Mouse (Mus musculus) NIH3T3 (cell line): ENCODE results near the gene 1110002E22Rik.

Experiments used
- DNase-seq: peaks from one replicate; pipeline ENCODE4 v3.0.0-alpha.2; 2012; ENCODE audit warnings: low read depth

The 1110002E22Rik gene

GRCm38 (mm10) chr3:138106887-138107286, 42.0 kb downstream of the 1110002E22Rik start:
- no peak for DNase-seq

GRCm38 (mm10) chr3:138110910-138111782, 46.3 kb downstream of the 1110002E22Rik start:
- DNase-seq = no peak

- no peak for DNase-seq
Observed at GRCm38 (mm10) chr3:138114106-138114505, 49.3 kb downstream of the 1110002E22Rik start.

GRCm38 (mm10) chr3:138116871-138117270, 52.0 kb downstream of the 1110002E22Rik start:
- peak; percentile 34 for DNase-seq

- no peak for DNase-seq
Observed at GRCm38 (mm10) chr3:138118392-138118791, 53.5 kb downstream of the 1110002E22Rik start.

- no peak for DNase-seq
Observed at GRCm38 (mm10) chr3:138118831-138119230, 54.0 kb downstream of the 1110002E22Rik start.

GRCm38 (mm10) chr3:138119444-138120105, 54.7 kb downstream of the 1110002E22Rik start:
- DNase-seq = no peak

GRCm38 (mm10) chr3:138121461-138121860, 56.6 kb downstream of the 1110002E22Rik start:
- DNase-seq = no peak

GRCm38 (mm10) chr3:138123842-138124241, 59.0 kb downstream of the 1110002E22Rik start:
- DNase-seq = no peak

GRCm38 (mm10) chr3:138129110-138129509, 64.3 kb downstream of the 1110002E22Rik start:
- no peak for DNase-seq

- no peak for DNase-seq
Observed at GRCm38 (mm10) chr3:138130692-138131091, 65.8 kb downstream of the 1110002E22Rik start.
